Comparison of ENCODE assay signal across 9 mouse cellular contexts in genomic region chr11:21569002-21569401, GRCm38 (mm10). TPM values are rescaled to one million over a fixed set of nuclear protein-coding genes. Genes with fewer than 3 reads are reported as not detected.
A peak's percentile ranks its signal among the peaks of the same experiment; 100 is the strongest.
DNase-seq lines count a peak whose midpoint lies in the region; ATAC-seq lines count a peak whose summit lies in the region.
"Had no signal": no experiment of that assay in that cellular context is flagged by ENCODE, and none has a peak within 500 bp of the region (broad histone marks: within the 10 kb centered on the region; RNA-seq: fewer than 3 reads in every experiment).

No protein-coding gene starts in this region.

- H3K4me1 ChIP-seq in hindbrain, embryonic 12.5 days, result peaks cover 23% of the 10 kb centered on the region
- H3K4me1 ChIP-seq in hindbrain, embryonic 11.5 days (replicated peaks; ENCODE audit: control insufficient read depth, insufficient read depth, low read length), result no peaks in the 10 kb centered on the region
- H3K4me1 ChIP-seq in liver, embryonic 15.5 days (replicated peaks), result peaks cover 30% of the 10 kb centered on the region
- peaks cover 18% of the 10 kb centered on the region for H3K4me1 ChIP-seq in limb, embryonic 10.5 days

- no peak for DNase-seq in hindbrain, embryonic 11.5 days (ENCODE audit: low spot score)
- DNase-seq in A20 (ENCODE audit: low read depth, low spot score), result peak; percentile 70
- peak; percentile 53 for DNase-seq in T-cell, adult 2 months (ENCODE audit: low spot score)
- no peak for DNase-seq in frontal cortex, postnatal 10 days (ENCODE audit: low spot score in 2 of 2)
- no peak for DNase-seq in limb, embryonic 10.5 days (ENCODE audit: low spot score)

- peak overlapping the region; percentile 15; the same call in 1 of the 2 replicates for H3K4me2 ChIP-seq in hindbrain, embryonic 12.5 days (replicated peaks)
- H3K4me2 ChIP-seq in hindbrain, embryonic 11.5 days (replicated peaks; ENCODE audit: low read depth, low read length), result no peak overlapping the region
- H3K4me2 ChIP-seq in liver, embryonic 15.5 days, result 0 out of 2 replicates have a peak overlapping the region, but pooled peaks have one; percentile 6
- H3K4me2 ChIP-seq: limb, embryonic 13.5 days had no signal

- peaks cover 15% of the 10 kb centered on the region for H3K36me3 ChIP-seq in hindbrain, embryonic 12.5 days
- no peaks in the 10 kb centered on the region for H3K36me3 ChIP-seq in hindbrain, embryonic 11.5 days (ENCODE audit: control insufficient read depth, insufficient read depth, low read length)
- H3K36me3 ChIP-seq in liver, embryonic 15.5 days (replicated peaks), result peaks cover 13% of the 10 kb centered on the region; the same call in 1 of the 2 replicates
- peaks cover 27% of the 10 kb centered on the region for H3K36me3 ChIP-seq in limb, embryonic 10.5 days

- H3K27ac ChIP-seq in hindbrain, embryonic 12.5 days, result no peak overlapping the region
- H3K27ac ChIP-seq in hindbrain, embryonic 11.5 days (ENCODE audit: low read depth, low read length), result no peak overlapping the region
- H3K27ac ChIP-seq in liver, embryonic 15.5 days (replicated peaks), result no peak overlapping the region
- H3K27ac ChIP-seq in limb, embryonic 10.5 days, result no peak overlapping the region
- H3K27ac ChIP-seq: limb, embryonic 13.5 days had no signal

- no peak overlapping the region for H3K4me3 ChIP-seq in hindbrain, embryonic 12.5 days
- no peak overlapping the region for H3K4me3 ChIP-seq in hindbrain, embryonic 11.5 days (ENCODE audit: low read depth, low read length)
- no peak overlapping the region for H3K4me3 ChIP-seq in liver, embryonic 15.5 days (replicated peaks)
- no peak overlapping the region for H3K4me3 ChIP-seq in limb, embryonic 10.5 days
- H3K4me3 ChIP-seq: limb, embryonic 13.5 days had no signal

- no peaks in the 10 kb centered on the region for H3K27me3 ChIP-seq in hindbrain, embryonic 12.5 days
- no peaks in the 10 kb centered on the region for H3K27me3 ChIP-seq in hindbrain, embryonic 11.5 days (ENCODE audit: control insufficient read depth, insufficient read depth, low read length)
- H3K27me3 ChIP-seq in liver, embryonic 15.5 days, result no peaks in the 10 kb centered on the region
- no peaks in the 10 kb centered on the region for H3K27me3 ChIP-seq in limb, embryonic 10.5 days (ENCODE audit: low read depth, poor library complexity, severe bottlenecking)
- H3K27me3 ChIP-seq: limb, embryonic 13.5 days had no signal

- ATAC-seq in hindbrain, embryonic 12.5 days (ENCODE audit: low FRiP score), result no peak
- ATAC-seq in hindbrain, embryonic 11.5 days (ENCODE audit: low FRiP score), result no peak
- ATAC-seq in liver, embryonic 15.5 days (ENCODE audit: insufficient read depth), result no peak
- ATAC-seq in frontal cortex, adult (ENCODE audit: low TSS enrichment), result no peak

- 75% methylated on average over 5 of the region's 5 CpGs for WGBS in hindbrain, embryonic 12.5 days
- WGBS in hindbrain, embryonic 11.5 days, result 85% methylated on average over 5 of the region's 5 CpGs
- WGBS in liver, embryonic 15.5 days (ENCODE audit: insufficient replicate concordance), result 23% methylated on average over 5 of the region's 5 CpGs
- 81% methylated on average over 5 of the region's 5 CpGs for WGBS in limb, embryonic 10.5 days

- H3K9ac ChIP-seq in hindbrain, embryonic 12.5 days, result no peak overlapping the region
- H3K9ac ChIP-seq in hindbrain, embryonic 11.5 days (ENCODE audit: low read depth, low read length), result no peak overlapping the region
- no peak overlapping the region for H3K9ac ChIP-seq in liver, embryonic 15.5 days
- H3K9ac ChIP-seq: limb, embryonic 13.5 days had no signal

- H3K9me3 ChIP-seq in hindbrain, embryonic 12.5 days (replicated peaks), result no peaks in the 10 kb centered on the region
- no peaks in the 10 kb centered on the region for H3K9me3 ChIP-seq in hindbrain, embryonic 11.5 days (ENCODE audit: control insufficient read depth, low read length)
- H3K9me3 ChIP-seq in liver, embryonic 15.5 days (replicated peaks), result no peaks in the 10 kb centered on the region
- no peaks in the 10 kb centered on the region for H3K9me3 ChIP-seq in limb, embryonic 10.5 days (replicated peaks)
- H3K9me3 ChIP-seq: limb, embryonic 13.5 days had no signal

RNA-seq across cellular contexts. Expression of gene Wdpcp, which starts 3.0 kb away (rescaled TPM):
- polyA plus RNA-seq in hindbrain, embryonic 12.5 days (2016; fragmentation: Nextera tagmentation; extraction: Ambion mirVana), result 13.5 and 13.7 TPM in 2 replicates
- 13.8 and 16.0 TPM in 2 replicates for polyA plus RNA-seq in hindbrain, embryonic 11.5 days (2014; fragmentation: Nextera tagmentation; extraction: Ambion mirVana)
- 0.82 and 1.1 TPM in 2 replicates for polyA plus RNA-seq in liver, embryonic 15.5 days (2015; fragmentation: Nextera tagmentation; extraction: Ambion mirVana)
- polyA plus RNA-seq in limb, embryonic 10.5 days (2016; fragmentation: Nextera tagmentation; extraction: Ambion mirVana), result 6.3 and 9.2 TPM in 2 replicates

RNA-seq across cellular contexts. Expression of gene Mdh1, which starts 3.2 kb away (rescaled TPM):
- 319 and 351 TPM in 2 replicates for polyA plus RNA-seq in hindbrain, embryonic 12.5 days (2016; fragmentation: Nextera tagmentation; extraction: Ambion mirVana)
- 428 and 430 TPM in 2 replicates for polyA plus RNA-seq in hindbrain, embryonic 11.5 days (2014; fragmentation: Nextera tagmentation; extraction: Ambion mirVana)
- 179 and 186 TPM in 2 replicates for polyA plus RNA-seq in liver, embryonic 15.5 days (2015; fragmentation: Nextera tagmentation; extraction: Ambion mirVana)
- polyA plus RNA-seq in limb, embryonic 10.5 days (2016; fragmentation: Nextera tagmentation; extraction: Ambion mirVana), result 363 and 394 TPM in 2 replicates

Comparison
In these comparisons a context has a peak if more than half of its experiments do, and no peak if none do; other contexts are left out.
1. DNase-seq: peak in A20 (single experiment) and T-cell, adult 2 months (single experiment); none in hindbrain, embryonic 11.5 days (single experiment), frontal cortex, postnatal 10 days (0 of 2) and limb, embryonic 10.5 days (single experiment).